Mouse (Mus musculus) lung, embryonic 14.5 days (tissue): Measurements from ENCODE around the gene Xbp1. TPM values are rescaled to one million over a fixed set of nuclear protein-coding genes. Genes with fewer than 3 reads are reported as not detected.

Source experiments
- ATAC-seq: fragments of 200-750 bp; cut with Nextera tagmentation; 2 replicates; pipeline ENCODE4 v1.8.0; 2017; ENCODE audit warnings: mild to moderate bottlenecking, moderate TSS enrichment, moderate library complexity; ENCODE audit not compliant: insufficient read depth
- DNase-seq: peaks from one replicate; pipeline ENCODE4 v3.0.0-alpha.2; 2015
- H3K27ac ChIP-seq: fragments of 300-500 bp; sonication (generic); 2 replicates; pipeline ENCODE4 v1.5.1; 2014; ENCODE audit warnings: low read depth, mild to moderate bottlenecking, moderate library complexity
- H3K27me3 ChIP-seq: fragments of 300-500 bp; sonication (generic); 2 replicates; pipeline ENCODE4 v1.6.1; 2014; ENCODE audit warnings: low read length, control low read depth; ENCODE audit not compliant: insufficient read depth
- H3K36me3 ChIP-seq: fragments of 300-500 bp; sonication (generic); 2 replicates; pipeline ENCODE4 v1.6.1; 2014; ENCODE audit warnings: control low read depth; ENCODE audit not compliant: insufficient read depth
- H3K4me1 ChIP-seq: fragments of 300-500 bp; sonication (generic); 2 replicates; pipeline ENCODE4 v1.6.1; 2014; ENCODE audit warnings: antibody characterized with exemption, control low read depth; ENCODE audit not compliant: insufficient read depth
- H3K4me2 ChIP-seq: fragments of 300-500 bp; sonication (generic); 2 replicates; pipeline ENCODE4 v1.6.1; 2014; ENCODE audit warnings: mild to moderate bottlenecking
- H3K4me3 ChIP-seq: fragments of 300-500 bp; sonication (generic); 2 replicates; pipeline ENCODE4 v1.5.1; 2014; ENCODE audit warnings: low read depth, low read length
- H3K9ac ChIP-seq: fragments of 300-500 bp; sonication (generic); 2 replicates; pipeline ENCODE4 v1.6.1; 2014
- H3K9me3 ChIP-seq: fragments of 300-500 bp; sonication (generic); 2 replicates; pipeline ENCODE4 v1.6.1; 2016; ENCODE audit warnings: low read depth, low read length, control low read depth
- CTCF ChIP-seq: IDR thresholded peaks from 2 replicates; pipeline ENCODE4 v1.5.1; 2016; ENCODE audit warnings: antibody characterized with exemption, low read depth
- WGBS: fragments of 180-500 bp; shearing (Covaris S2); extraction: QIAGEN DNeasy Blood & Tissue Kit; methylation state at CpG from one replicate; pipeline ENCODE4 v1.1.7; 2014; 5-methylcytosine and 5-hydroxymethylcytosine counted together
- polyA plus RNA-seq: library from polyadenylated mRNA; unstranded; fragments of >200 nt; fragmentation: Nextera tagmentation; extraction: Ambion mirVana; gene quantifications from 2 replicates; pipeline ENCODE4 v1.2.1, GENCODE M21; 2014

The Xbp1 gene
- polyA plus RNA-seq, 1 experiment from 2014 or later = 180 TPM

DNA sequence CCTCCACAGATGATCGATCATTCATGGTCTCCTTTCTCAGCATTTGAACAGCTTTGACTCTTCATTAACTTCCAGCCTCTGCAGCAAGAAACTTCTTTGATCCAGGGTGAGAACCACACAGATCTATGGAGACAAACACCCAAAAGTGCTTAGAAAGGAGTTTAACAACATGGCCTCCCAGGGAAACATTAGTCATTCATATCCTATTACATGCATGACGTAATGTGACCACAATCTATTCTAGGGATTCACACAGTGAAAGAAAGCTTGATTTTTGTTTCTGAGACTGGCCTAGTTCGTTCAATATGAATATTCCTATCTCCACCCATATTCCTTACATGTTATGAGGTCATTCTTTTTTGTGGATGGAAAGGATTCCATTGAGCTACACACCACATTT is 45.1 kb downstream of the Xbp1 start:
- ATAC-seq = no peak

DNA sequence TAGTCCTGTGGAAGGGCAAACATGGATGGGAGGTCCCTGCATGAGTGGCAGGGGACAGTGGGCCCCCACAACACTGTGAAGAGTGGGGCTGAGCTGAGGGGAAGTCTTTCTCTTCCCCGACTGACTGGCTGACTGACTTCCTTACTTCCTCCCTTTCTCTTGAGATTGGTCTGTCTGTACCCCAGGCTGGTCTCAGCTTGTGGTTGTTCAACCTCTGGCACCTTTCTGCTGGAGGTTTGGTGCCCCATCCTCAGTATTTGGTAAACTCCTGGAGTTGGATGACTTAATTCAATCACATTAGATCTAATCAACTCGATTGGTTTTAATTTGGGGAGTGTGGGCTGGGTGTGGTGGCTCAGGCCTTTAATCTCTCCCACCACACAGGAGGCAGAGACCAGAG is 46.0 kb downstream of the Xbp1 start:
- Histone ChIP-seq H3K27me3 (no peaks in the 10 kb centered on the region), H3K9me3 (no peaks in the 10 kb centered on the region), H3K4me3 (no peak overlapping the region), H3K4me2 (no peak overlapping the region), H3K9ac (no peak overlapping the region), H3K36me3 (no peaks in the 10 kb centered on the region), H3K4me1 (no peaks in the 10 kb centered on the region), H3K27ac (no peak overlapping the region)
- no peak for ATAC-seq
- WGBS = 49% methylated on average over 2 of the region's 2 CpGs
- no peak for DNase-seq
- TF ChIP-seq CTCF = no peak

More for the DNA sequence above, 45.1 kb downstream of the Xbp1 start:
- Histone ChIP-seq H3K27me3 (no peaks in the 10 kb centered on the region), H3K4me3 (no peak overlapping the region), H3K4me1 (no peaks in the 10 kb centered on the region), H3K36me3 (no peaks in the 10 kb centered on the region), H3K9me3 (no peaks in the 10 kb centered on the region), H3K27ac (no peak overlapping the region), H3K9ac (no peak overlapping the region), H3K4me2 (no peak overlapping the region)
- WGBS = 85% methylated on average over 3 of the region's 3 CpGs
- TF ChIP-seq CTCF = no peak
- DNase-seq = no peak

DNA sequence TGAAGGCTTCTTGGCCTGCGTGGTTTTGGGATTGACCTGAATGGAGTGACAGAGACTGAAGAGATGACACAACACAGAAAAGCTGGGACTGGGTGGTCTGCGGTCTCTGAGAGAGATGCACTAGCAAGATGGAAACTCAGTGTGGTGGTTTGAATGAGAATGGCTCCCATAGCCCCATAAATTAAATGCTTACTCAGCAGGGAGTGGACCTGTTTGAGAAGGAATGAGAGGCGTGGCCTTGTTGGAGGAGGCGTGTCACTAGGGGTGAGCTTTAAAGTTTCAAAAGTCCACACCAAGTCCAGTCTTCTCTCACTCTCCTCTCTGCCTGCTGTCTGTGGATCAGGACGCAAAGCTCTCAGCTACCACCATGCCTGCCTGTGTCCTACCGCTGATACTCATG is 47.2 kb downstream of the Xbp1 start:
- ATAC-seq (no peak), DNase-seq (no peak)
- H3K36me3 ChIP-seq = no peaks in the 10 kb centered on the region
- H3K4me3 ChIP-seq = no peak overlapping the region
- no peak for TF ChIP-seq CTCF
- no peaks in the 10 kb centered on the region for H3K9me3 ChIP-seq
- WGBS = 94% methylated on average over 6 of the region's 6 CpGs
- no peak overlapping the region for H3K9ac ChIP-seq
- no peak overlapping the region for H3K27ac ChIP-seq
- H3K4me1 ChIP-seq = no peaks in the 10 kb centered on the region
- no peak overlapping the region for H3K4me2 ChIP-seq
- H3K27me3 ChIP-seq = no peaks in the 10 kb centered on the region

DNA sequence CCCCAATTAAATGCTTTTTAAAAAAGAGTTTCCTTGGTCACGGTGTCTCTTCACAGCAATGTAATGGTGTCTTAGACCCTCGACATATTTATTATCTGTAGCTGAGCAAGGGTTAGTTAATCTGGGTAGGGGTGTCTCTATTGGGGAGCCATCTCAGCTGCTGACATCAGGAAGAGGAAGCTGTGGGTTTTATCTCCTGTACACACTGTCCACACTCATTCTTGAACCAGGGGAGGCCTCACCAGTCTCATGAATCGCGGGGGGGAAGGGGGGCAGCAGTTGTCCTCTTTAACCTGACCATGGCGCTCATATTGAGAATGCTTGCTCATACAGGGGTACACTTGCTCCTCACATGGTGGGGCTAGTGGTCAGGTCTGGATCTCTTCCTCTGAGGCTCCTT is 47.6 kb downstream of the Xbp1 start:
- H3K9ac ChIP-seq = no peak overlapping the region
- no peak overlapping the region for H3K4me3 ChIP-seq
- no peak for TF ChIP-seq CTCF
- no peak overlapping the region for H3K4me2 ChIP-seq
- 86% methylated on average over 5 of the region's 5 CpGs for WGBS
- no peaks in the 10 kb centered on the region for H3K9me3 ChIP-seq
- H3K4me1 ChIP-seq = no peaks in the 10 kb centered on the region
- H3K27me3 ChIP-seq = no peaks in the 10 kb centered on the region
- no peaks in the 10 kb centered on the region for H3K36me3 ChIP-seq
- no peak overlapping the region for H3K27ac ChIP-seq
- DNase-seq (no peak), ATAC-seq (no peak)

DNA sequence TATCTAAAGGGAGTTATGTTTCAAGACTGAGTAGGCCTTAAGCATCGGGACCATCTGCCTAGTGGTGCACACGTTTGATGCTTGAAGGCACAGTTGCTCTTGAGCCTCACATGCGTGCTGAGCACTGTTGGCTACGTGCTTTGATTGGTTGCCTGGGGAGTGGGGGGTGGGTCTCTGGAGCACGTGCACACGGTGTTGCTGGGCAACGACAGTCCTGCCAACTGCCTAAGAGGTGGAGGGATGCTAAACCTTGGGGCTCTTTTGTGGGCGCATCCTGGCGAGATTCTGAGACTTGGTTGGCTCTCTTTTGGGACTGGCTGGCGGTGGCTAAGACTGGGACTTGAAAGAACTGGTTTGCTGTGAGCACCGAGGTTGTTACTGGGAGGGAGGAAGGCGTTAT is 49.0 kb downstream of the Xbp1 start, which contains the start of gene Ankrd36:
Ankrd36 (plus strand) TSS at position 211 of the 400 bp plus-strand sequence.
- WGBS = 74% methylated on average over 12 of the region's 12 CpGs

DNA sequence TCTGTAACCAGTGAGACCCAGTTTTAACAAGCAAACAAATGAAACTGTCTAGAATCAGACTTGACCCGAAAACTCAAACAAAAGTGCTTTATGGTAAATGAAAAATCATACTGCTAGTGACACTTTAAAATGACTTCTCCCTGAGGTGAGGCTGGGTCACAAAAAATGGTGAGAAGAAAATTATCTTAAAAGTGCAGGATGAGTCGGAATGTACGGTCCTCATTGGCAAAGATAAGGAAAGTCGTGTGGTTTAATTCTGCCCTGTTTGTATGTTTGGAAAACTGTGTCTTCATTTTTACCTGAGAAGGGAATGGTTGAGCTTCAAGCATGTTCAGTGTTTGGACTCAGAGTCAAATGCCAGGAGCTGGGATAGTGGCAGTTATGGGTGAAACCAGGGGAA is 51.4 kb downstream of the Xbp1 start:
- H3K36me3 ChIP-seq = no peaks in the 10 kb centered on the region
- H3K27ac ChIP-seq = no peak overlapping the region
- H3K9me3 ChIP-seq = no peaks in the 10 kb centered on the region
- H3K4me1 ChIP-seq = no peaks in the 10 kb centered on the region
- H3K27me3 ChIP-seq = no peaks in the 10 kb centered on the region
- no peak overlapping the region for H3K4me3 ChIP-seq
- no peak for TF ChIP-seq CTCF
- DNase-seq = no peak
- H3K4me2 ChIP-seq = no peak overlapping the region
- WGBS = 77% methylated on average over 4 of the region's 4 CpGs
- no peak for ATAC-seq
- no peak overlapping the region for H3K9ac ChIP-seq

More for the DNA sequence above, 49.0 kb downstream of the Xbp1 start, which contains the start of gene Ankrd36:
- TF ChIP-seq CTCF = no peak
- no peaks in the 10 kb centered on the region for H3K36me3 ChIP-seq
- no peak within 1 kb of the TSS for H3K9ac ChIP-seq
- ATAC-seq (no peak), DNase-seq (no peak)
- H3K4me1 ChIP-seq = no peaks in the 10 kb centered on the region
- no peak within 1 kb of the TSS for H3K4me3 ChIP-seq
- H3K27ac ChIP-seq = no peak within 1 kb of the TSS
- H3K27me3 ChIP-seq = no peaks in the 10 kb centered on the region
- H3K4me2 ChIP-seq = no peak within 1 kb of the TSS
- H3K9me3 ChIP-seq = no peaks in the 10 kb centered on the region

DNA sequence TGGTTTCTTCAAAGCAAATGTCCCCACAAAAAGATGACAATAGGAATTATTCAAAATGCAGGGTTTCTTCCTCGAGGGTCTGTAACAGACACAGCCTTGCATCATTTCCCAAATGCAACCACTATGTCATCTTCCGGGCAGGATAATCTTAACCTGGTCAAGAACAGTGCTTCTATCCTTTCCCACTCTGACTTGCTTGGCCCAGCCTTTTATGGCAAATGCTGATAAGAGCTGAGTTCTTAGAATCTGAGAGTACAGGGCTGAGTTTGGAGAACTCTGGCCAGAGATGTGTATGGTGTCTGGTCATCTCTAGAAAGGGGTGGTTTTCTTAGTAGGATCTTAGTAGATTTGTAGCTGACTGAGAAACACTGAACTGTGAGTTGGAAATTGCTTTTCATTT is 53.4 kb downstream of the Xbp1 start:
- Histone ChIP-seq H3K36me3 (no peaks in the 10 kb centered on the region), H3K4me3 (no peak overlapping the region), H3K9me3 (no peaks in the 10 kb centered on the region), H3K4me2 (no peak overlapping the region), H3K4me1 (no peaks in the 10 kb centered on the region), H3K9ac (no peak overlapping the region), H3K27ac (no peak overlapping the region), H3K27me3 (no peaks in the 10 kb centered on the region)
- no peak for TF ChIP-seq CTCF
- ATAC-seq = no peak
- 69% methylated on average over 2 of the region's 2 CpGs for WGBS
- DNase-seq = no peak

DNA sequence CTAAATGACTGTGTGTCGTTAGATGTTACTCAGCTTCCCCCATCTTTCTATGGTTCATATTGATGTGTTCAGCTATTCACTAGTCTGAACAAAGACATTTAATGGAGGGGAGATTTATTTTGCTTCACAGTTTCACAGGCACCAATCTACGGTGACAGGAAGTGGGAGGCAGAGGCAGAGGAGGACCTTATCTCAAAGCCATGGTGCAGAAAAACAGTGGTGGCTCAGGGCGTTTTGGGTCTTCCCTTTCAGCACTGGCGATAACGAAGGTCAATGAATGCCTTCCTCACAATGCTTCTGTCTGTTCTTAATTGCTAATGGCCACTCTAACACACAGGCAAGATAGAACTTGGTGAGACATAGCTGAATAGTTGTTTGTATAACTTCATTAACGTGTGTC is 54.6 kb downstream of the Xbp1 start:
- no peak for TF ChIP-seq CTCF
- Histone ChIP-seq H3K27me3 (no peaks in the 10 kb centered on the region), H3K4me2 (no peak overlapping the region), H3K4me1 (no peaks in the 10 kb centered on the region), H3K36me3 (no peaks in the 10 kb centered on the region), H3K27ac (no peak overlapping the region), H3K9me3 (no peaks in the 10 kb centered on the region), H3K9ac (no peak overlapping the region), H3K4me3 (no peak overlapping the region)
- 62% methylated on average over 6 of the region's 6 CpGs for WGBS
- no peak for DNase-seq
- ATAC-seq = no peak

Other genes starting within 250 kb of the Xbp1 start
- gene Znrf3, start 75.8 kb upstream of the Xbp1 start, polyA plus RNA-seq = 16.8 and 18.0 TPM in 2 replicates
- 22.4 and 24.9 TPM in 2 replicates for gene Ccdc117, start 21.5 kb downstream of the Xbp1 start, polyA plus RNA-seq
- not detected in 2 replicates for gene Ankrd36, start 49.0 kb downstream of the Xbp1 start, polyA plus RNA-seq
- 193 and 208 TPM in 2 replicates for gene Mrps24, start 195.0 kb downstream of the Xbp1 start, polyA plus RNA-seq
- gene Urgcp, start 241.7 kb downstream of the Xbp1 start, polyA plus RNA-seq = 18.3 and 20.1 TPM in 2 replicates